Mouse (Mus musculus): ENCODE results near the gene Magi2. TPM values are rescaled to one million over a fixed set of nuclear protein-coding genes. Genes with fewer than 3 reads are reported as not detected.

The Magi2 gene
- polyA plus RNA-seq, 1 experiment from 2014 or later: 8.4 TPM

DNA sequence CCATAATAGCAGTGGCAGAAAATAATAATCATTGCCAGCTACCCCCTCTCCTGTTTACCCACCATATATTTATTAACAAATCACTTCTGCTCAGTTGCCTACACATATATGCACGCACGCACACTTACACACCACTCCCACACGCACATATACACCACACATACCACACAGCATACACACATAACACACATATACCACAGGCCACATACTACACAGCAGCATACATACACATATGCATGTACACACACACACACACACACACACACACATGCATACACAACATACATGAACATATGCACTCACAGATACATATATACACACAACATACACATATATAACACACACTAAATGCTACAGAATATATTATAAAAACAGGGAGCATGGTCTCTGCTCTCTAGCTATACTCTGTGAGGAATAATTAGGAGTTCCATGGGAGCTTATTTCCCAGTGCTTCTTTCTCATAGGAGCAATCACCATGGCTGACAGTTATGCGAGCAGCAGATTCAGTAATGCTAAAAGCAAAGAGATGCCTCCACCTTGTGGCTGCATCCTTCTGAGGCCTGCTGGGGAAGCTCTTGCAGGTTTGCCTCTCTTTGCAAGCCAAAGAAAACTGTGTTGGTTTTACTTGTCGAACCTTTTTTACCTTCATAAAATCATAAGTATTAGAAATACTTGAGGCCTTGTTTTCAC, 1410.6 kb downstream of the Magi2 start:
- peak; percentile 30; the same call in 1 of the 2 replicates for ATAC-seq
- Histone ChIP-seq H3K9ac (ENCODE audit: low read length) (no peak overlapping the region), H3K36me3 (ENCODE audit: control insufficient read depth, insufficient read depth, low read length) (no peaks in the 10 kb centered on the region), H3K9me3 (replicated peaks; ENCODE audit: control insufficient read depth, low read length) (no peaks in the 10 kb centered on the region), H3K27me3 (replicated peaks; ENCODE audit: control insufficient read depth, insufficient read depth, low read length) (no peaks in the 10 kb centered on the region), H3K27ac (ENCODE audit: low read depth, low read length) (no peak overlapping the region), H3K4me3 (ENCODE audit: low read depth, low read length) (no peak overlapping the region), H3K4me1 (ENCODE audit: control insufficient read depth, insufficient read depth, low read length) (peaks cover 4% of the 10 kb centered on the region; the same call in 1 of the 2 replicates), H3K4me2 (ENCODE audit: low read length) (no peak overlapping the region)
- peak; percentile 72 for DNase-seq (ENCODE audit: low spot score)
- 86% methylated on average over 5 of the region's 5 CpGs for WGBS

DNA sequence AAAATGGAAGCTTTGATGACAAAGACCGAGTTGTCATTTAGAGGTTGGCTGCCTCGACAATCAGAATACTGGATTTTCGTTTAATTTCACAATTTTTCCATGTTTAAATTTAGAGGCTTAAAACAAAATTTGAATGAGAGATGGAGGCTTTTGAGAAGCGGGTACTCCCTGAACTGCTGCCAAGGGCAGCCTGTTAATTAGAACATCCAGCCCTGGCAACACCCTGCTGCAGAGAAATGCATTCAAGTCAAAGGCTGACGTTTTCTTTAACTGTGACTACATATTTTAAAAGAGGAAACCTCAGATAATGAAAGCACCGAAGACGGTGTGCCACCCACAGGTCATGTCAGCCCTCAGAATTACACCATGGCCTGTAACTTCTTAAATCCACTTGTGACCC, 1415.4 kb downstream of the Magi2 start:
- H3K27ac ChIP-seq (ENCODE audit: low read depth, low read length): no peak overlapping the region

DNA sequence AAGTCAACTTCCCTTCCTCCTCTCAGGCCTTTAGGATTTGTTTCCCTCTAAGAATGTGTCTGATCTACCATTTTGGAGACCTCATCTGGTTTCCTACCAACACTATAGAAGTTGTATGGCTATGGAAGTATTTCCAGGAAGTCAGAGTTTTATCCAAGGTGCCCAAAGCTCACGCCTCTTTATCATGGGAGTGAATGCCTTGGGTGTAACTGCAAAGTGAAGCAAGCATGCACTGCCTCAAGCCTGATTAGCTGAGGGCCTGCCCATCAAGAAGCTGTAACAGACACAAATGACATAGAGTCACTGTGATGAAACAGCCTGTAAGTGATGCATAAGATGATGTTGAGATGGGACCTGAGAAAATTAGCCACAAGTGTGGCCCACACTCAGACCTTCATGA, 1416.9 kb downstream of the Magi2 start:
- WGBS: 91% methylated on average over 1 of the region's 1 CpGs

More for the DNA sequence above, 1415.4 kb downstream of the Magi2 start:
- Histone ChIP-seq H3K4me2 (ENCODE audit: low read length) (no peak overlapping the region), H3K4me3 (ENCODE audit: low read depth, low read length) (no peak overlapping the region), H3K4me1 (ENCODE audit: control insufficient read depth, insufficient read depth, low read length) (peaks cover 5% of the 10 kb centered on the region; the same call in 1 of the 2 replicates), H3K36me3 (ENCODE audit: control insufficient read depth, insufficient read depth, low read length) (no peaks in the 10 kb centered on the region), H3K9ac (ENCODE audit: low read length) (no peak overlapping the region), H3K9me3 (replicated peaks; ENCODE audit: control insufficient read depth, low read length) (no peaks in the 10 kb centered on the region), H3K27me3 (replicated peaks; ENCODE audit: control insufficient read depth, insufficient read depth, low read length) (no peaks in the 10 kb centered on the region)
- ATAC-seq (0 out of 2 replicates have a peak, but pooled peaks have one; percentile 41), DNase-seq (ENCODE audit: low spot score) (peak; percentile 65)
- WGBS: 24% methylated on average over 7 of the region's 7 CpGs

DNA sequence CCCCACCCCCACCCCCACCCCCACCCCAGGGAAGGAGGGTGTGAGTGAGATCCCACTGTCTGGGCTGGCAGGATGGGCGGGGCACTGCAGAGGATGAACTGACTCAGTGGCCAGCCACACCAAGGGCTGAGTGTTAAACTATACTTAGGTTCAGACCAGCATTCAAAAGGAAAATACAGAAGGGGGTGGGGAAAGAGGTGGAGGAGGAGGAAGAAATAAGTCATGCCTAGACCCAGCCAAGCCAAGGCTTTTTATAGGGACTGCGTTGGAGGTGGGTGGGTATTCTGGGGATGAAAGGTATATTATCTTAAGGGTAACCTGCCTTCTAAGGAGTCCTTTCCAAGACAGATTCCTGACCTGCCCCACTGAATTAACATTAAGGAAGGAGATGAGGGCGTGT, 1420.1 kb downstream of the Magi2 start:
- 90% methylated on average over 3 of the region's 3 CpGs for WGBS
- H3K27ac ChIP-seq (ENCODE audit: low read depth, low read length): no peak overlapping the region
- no peak overlapping the region for H3K4me3 ChIP-seq (ENCODE audit: low read depth, low read length)
- ATAC-seq (no peak), DNase-seq (ENCODE audit: low spot score) (no peak)
- no peak overlapping the region for H3K9ac ChIP-seq (ENCODE audit: low read length)
- 0 out of 2 replicates have a peak, but pooled peaks cover 4% of the 10 kb centered on the region for H3K36me3 ChIP-seq (ENCODE audit: control insufficient read depth, insufficient read depth, low read length)
- peaks cover 5% of the 10 kb centered on the region; the same call in 1 of the 2 replicates for H3K4me1 ChIP-seq (ENCODE audit: control insufficient read depth, insufficient read depth, low read length)
- H3K27me3 ChIP-seq (replicated peaks; ENCODE audit: control insufficient read depth, insufficient read depth, low read length): no peaks in the 10 kb centered on the region
- no peak overlapping the region for H3K4me2 ChIP-seq (ENCODE audit: low read length)
- H3K9me3 ChIP-seq (replicated peaks; ENCODE audit: control insufficient read depth, low read length): no peaks in the 10 kb centered on the region

More for the DNA sequence above, 1416.9 kb downstream of the Magi2 start:
- H3K4me1 ChIP-seq (ENCODE audit: control insufficient read depth, insufficient read depth, low read length): peaks cover 5% of the 10 kb centered on the region; the same call in 1 of the 2 replicates
- DNase-seq (ENCODE audit: low spot score) (no peak), ATAC-seq (no peak)
- H3K36me3 ChIP-seq (ENCODE audit: control insufficient read depth, insufficient read depth, low read length): no peaks in the 10 kb centered on the region
- no peak overlapping the region for H3K4me3 ChIP-seq (ENCODE audit: low read depth, low read length)
- H3K9ac ChIP-seq (ENCODE audit: low read length): no peak overlapping the region
- H3K27ac ChIP-seq (ENCODE audit: low read depth, low read length): no peak overlapping the region
- H3K9me3 ChIP-seq (replicated peaks; ENCODE audit: control insufficient read depth, low read length): no peaks in the 10 kb centered on the region
- no peak overlapping the region for H3K4me2 ChIP-seq (ENCODE audit: low read length)
- H3K27me3 ChIP-seq (replicated peaks; ENCODE audit: control insufficient read depth, insufficient read depth, low read length): no peaks in the 10 kb centered on the region

DNA sequence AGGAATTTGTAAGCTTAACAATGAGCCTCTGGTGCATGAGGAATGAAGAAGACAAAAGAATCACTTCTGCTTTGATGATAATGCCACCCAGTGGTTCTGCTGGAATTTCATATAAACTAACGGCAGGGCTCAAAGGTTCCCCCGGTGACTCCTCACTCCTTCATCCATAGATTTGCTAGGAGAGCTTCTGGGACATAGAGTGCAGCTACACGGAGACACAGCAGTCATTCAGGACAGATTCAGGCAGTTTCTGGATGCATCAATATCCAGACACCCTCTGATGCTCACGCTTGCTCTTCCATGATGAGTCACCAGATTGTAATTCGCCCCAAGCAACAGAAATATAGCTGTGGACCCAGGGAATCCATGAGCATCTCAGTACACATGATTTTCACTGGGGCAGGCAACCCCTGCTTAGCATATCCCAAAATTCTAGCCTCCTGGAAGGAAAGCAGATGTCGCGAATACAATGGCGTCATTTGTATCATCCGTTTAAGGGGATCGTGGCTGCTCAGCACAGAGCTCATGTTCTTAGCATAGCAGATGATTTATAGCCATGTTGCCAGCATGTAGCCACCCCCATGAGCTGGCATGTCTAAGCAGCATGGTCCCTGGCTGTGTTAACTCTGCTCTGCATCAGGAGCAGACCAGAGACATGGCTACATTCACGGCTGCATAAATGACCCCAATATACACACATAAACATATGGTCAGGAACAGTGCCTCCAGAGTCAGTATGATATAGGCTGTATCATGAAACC, 1426.8 kb downstream of the Magi2 start:
- Histone ChIP-seq H3K9ac (ENCODE audit: low read length) (no peak overlapping the region), H3K27me3 (replicated peaks; ENCODE audit: control insufficient read depth, insufficient read depth, low read length) (no peaks in the 10 kb centered on the region), H3K27ac (ENCODE audit: low read depth, low read length) (no peak overlapping the region), H3K9me3 (replicated peaks; ENCODE audit: control insufficient read depth, low read length) (no peaks in the 10 kb centered on the region), H3K4me2 (ENCODE audit: low read length) (no peak overlapping the region), H3K4me3 (ENCODE audit: low read depth, low read length) (no peak overlapping the region), H3K36me3 (ENCODE audit: control insufficient read depth, insufficient read depth, low read length) (0 out of 2 replicates have a peak, but pooled peaks cover 5% of the 10 kb centered on the region), H3K4me1 (ENCODE audit: control insufficient read depth, insufficient read depth, low read length) (no peaks in the 10 kb centered on the region)
- ATAC-seq (no peak), DNase-seq (ENCODE audit: low spot score) (peak; percentile 33)
- WGBS: 71% methylated on average over 11 of the region's 11 CpGs

DNA sequence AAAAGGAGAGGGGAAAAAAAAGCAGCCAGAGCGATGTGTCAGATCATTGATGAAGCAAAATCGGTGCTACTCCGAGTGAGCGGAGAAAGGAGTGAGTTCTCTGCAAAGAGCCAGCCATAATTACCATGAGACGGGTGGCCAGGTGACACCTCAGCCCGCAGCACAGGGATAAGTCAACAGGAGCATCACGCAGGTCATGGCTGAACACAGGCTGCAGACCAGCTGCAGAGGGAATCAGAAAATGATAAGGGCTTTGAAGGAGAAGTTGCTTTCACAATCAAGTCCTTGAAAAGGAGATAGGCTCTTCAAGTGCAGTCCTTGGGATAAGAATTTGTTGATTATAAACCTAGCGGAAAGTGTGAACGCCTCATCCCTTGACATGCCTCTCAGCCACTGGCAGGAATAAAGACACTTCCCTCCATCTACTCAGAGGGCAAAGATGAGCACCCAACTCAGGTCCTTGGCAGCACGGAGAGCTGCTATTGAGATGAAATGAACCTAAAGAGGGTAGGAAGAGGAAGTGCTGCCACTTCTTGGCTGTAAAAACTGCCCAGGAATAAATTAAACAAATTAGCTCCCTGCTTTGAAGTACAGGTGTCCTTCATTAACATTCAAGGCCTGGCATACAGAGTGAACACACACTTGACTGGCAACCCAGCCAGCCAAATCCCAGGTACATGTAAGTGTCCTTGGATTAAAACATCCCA, 1428.1 kb downstream of the Magi2 start:
- H3K27me3 ChIP-seq (replicated peaks; ENCODE audit: control insufficient read depth, insufficient read depth, low read length): no peaks in the 10 kb centered on the region
- H3K27ac ChIP-seq (ENCODE audit: low read depth, low read length): no peak overlapping the region
- no peaks in the 10 kb centered on the region for H3K9me3 ChIP-seq (replicated peaks; ENCODE audit: control insufficient read depth, low read length)
- ATAC-seq (no peak), DNase-seq (ENCODE audit: low spot score) (no peak)
- WGBS: 84% methylated on average over 10 of the region's 10 CpGs
- H3K4me3 ChIP-seq (ENCODE audit: low read depth, low read length): no peak overlapping the region
- H3K36me3 ChIP-seq (ENCODE audit: control insufficient read depth, insufficient read depth, low read length): 0 out of 2 replicates have a peak, but pooled peaks cover 5% of the 10 kb centered on the region
- H3K9ac ChIP-seq (ENCODE audit: low read length): no peak overlapping the region
- H3K4me2 ChIP-seq (ENCODE audit: low read length): no peak overlapping the region
- no peaks in the 10 kb centered on the region for H3K4me1 ChIP-seq (ENCODE audit: control insufficient read depth, insufficient read depth, low read length)

DNA sequence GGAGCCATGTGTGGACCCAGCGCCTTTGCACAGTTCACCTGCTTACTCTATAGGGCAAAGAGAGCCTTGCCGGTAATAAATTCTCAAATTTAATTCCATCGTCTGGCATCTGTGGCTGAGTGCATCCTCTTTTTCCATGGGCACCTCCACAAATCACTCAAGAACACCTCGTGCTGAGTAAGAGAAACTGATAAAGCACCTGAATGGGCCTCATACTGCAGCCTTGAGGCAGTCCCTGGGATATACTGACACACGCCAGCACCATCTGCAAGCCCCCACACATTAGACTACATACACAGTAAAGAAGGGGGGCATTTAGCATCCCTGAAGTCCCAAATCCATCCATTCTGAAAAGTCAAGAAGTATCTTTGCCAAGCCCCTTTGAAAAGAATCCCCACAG, 1430.2 kb downstream of the Magi2 start:
- Histone ChIP-seq H3K4me2 (ENCODE audit: low read length) (no peak overlapping the region), H3K36me3 (ENCODE audit: control insufficient read depth, insufficient read depth, low read length) (0 out of 2 replicates have a peak, but pooled peaks cover under 1% of the 10 kb centered on the region), H3K27me3 (replicated peaks; ENCODE audit: control insufficient read depth, insufficient read depth, low read length) (no peaks in the 10 kb centered on the region), H3K9ac (ENCODE audit: low read length) (no peak overlapping the region), H3K4me1 (ENCODE audit: control insufficient read depth, insufficient read depth, low read length) (no peaks in the 10 kb centered on the region), H3K27ac (ENCODE audit: low read depth, low read length) (no peak overlapping the region), H3K4me3 (ENCODE audit: low read depth, low read length) (no peak overlapping the region), H3K9me3 (replicated peaks; ENCODE audit: control insufficient read depth, low read length) (no peaks in the 10 kb centered on the region)
- WGBS: 87% methylated on average over 5 of the region's 5 CpGs
- DNase-seq (ENCODE audit: low spot score) (no peak), ATAC-seq (no peak)

DNA sequence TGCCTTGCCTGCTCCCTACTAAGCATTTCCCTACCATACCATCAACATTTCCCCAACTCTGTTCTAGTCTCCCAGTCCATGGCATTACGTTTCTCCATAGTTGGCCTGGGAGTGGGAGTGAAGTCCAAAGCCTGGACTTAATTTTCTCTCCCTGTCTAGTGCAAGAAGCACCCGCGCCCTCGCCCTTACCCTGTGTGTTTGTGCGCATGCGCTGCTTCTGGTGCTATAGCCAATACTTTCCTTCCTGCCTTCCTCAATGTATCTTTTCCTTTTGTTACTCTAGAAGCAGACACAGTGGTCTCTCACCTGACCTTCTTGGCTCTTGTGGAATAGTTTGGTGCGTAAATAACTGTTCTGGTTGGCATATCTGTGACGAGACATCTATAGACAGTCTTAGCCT, 1440.8 kb downstream of the Magi2 start:
- ATAC-seq (no peak), DNase-seq (ENCODE audit: low spot score) (no peak)
- no peaks in the 10 kb centered on the region for H3K27me3 ChIP-seq (replicated peaks; ENCODE audit: control insufficient read depth, insufficient read depth, low read length)
- no peaks in the 10 kb centered on the region for H3K4me1 ChIP-seq (ENCODE audit: control insufficient read depth, insufficient read depth, low read length)
- no peaks in the 10 kb centered on the region for H3K9me3 ChIP-seq (replicated peaks; ENCODE audit: control insufficient read depth, low read length)
- H3K4me2 ChIP-seq (ENCODE audit: low read length): no peak overlapping the region
- 92% methylated on average over 8 of the region's 8 CpGs for WGBS
- no peak overlapping the region for H3K4me3 ChIP-seq (ENCODE audit: low read depth, low read length)
- H3K9ac ChIP-seq (ENCODE audit: low read length): no peak overlapping the region
- no peak overlapping the region for H3K27ac ChIP-seq (ENCODE audit: low read depth, low read length)
- no peaks in the 10 kb centered on the region for H3K36me3 ChIP-seq (ENCODE audit: control insufficient read depth, insufficient read depth, low read length)
